Mouse (Mus musculus) embryonic fibroblast, embryonic 13.5 days (primary cell): Measurements from ENCODE around the gene Catsperd. TPM values are rescaled to one million over a fixed set of nuclear protein-coding genes. Genes with fewer than 3 reads are reported as not detected.
"Not testable (repeated sequence)": the region's sequence is repeated elsewhere in the genome, so short reads cannot be mapped to it uniquely, and the experiment has no call there.

Experiments used
- H3K27ac ChIP-seq: 2 replicates; pipeline ENCODE4 v1.5.1; 2012; ENCODE audit warnings: low read length, control low read depth, inconsistent platforms; ENCODE audit not compliant: insufficient read depth
- H3K4me1 ChIP-seq: 2 replicates; pipeline ENCODE4 v1.6.1; 2011; ENCODE audit warnings: low read length; ENCODE audit not compliant: control insufficient read depth, insufficient read depth
- H3K4me3 ChIP-seq: 2 replicates; pipeline ENCODE4 v1.5.1; 2011; ENCODE audit warnings: mild to moderate bottlenecking, control low read depth, low read length; ENCODE audit not compliant: insufficient read depth
- CTCF ChIP-seq: IDR thresholded peaks from 2 replicates; pipeline ENCODE4 v1.5.1; 2011; ENCODE audit warnings: mild to moderate bottlenecking, control low read depth, low read length, moderate library complexity, borderline replicate concordance; ENCODE audit not compliant: insufficient read depth
- POLR2A ChIP-seq: IDR thresholded peaks from 2 replicates; pipeline ENCODE4 v1.6.1; 2011; ENCODE audit warnings: low read depth, mild to moderate bottlenecking, control low read depth, low read length, moderate library complexity
- polyA plus RNA-seq: library from polyadenylated mRNA; stranded (reverse); fragments of >200 nt; gene quantifications from 2 replicates; pipeline ENCODE4 v1.2.4, GENCODE M21; 2011; ENCODE audit warnings: low read depth; ENCODE audit not compliant: missing spikeins, insufficient read length

The Catsperd gene
- polyA plus RNA-seq, 1 experiment = 0.56 TPM

GRCm38 (mm10) chr17:56625495-56625894 is 2.4 kb upstream of the Catsperd start:
- peak; percentile 37; the same call in 1 of the 2 replicates for TF ChIP-seq POLR2A
- TF ChIP-seq CTCF = no peak
- H3K27ac ChIP-seq = peak overlapping the region; percentile 87
- H3K4me1 ChIP-seq = 0 out of 2 replicates have a peak, but pooled peaks cover 8% of the 10 kb centered on the region
- peak overlapping the region; percentile 98 for H3K4me3 ChIP-seq

DNA sequence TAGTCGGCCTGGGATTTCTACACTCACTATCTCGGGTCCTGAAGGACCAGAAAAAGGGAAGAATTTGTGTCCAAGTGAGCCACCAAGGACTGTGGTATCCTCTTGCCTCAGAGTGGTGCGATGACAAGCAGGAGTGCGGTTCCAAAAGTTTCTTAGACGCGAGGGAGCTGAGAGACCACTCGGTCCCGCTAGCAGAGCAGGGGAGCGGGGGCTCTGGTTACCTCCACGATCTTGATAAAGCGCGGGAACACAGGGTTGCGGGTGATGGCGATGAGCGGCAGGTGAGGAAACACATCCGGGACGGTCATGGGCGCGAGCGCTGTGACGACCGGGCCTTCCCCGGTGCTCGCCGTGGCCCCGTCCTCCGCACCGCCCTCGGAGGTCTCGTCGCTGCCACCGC is 1.7 kb upstream of the Catsperd start:
- TF ChIP-seq CTCF (no peak), POLR2A (peak; percentile 31)
- peak overlapping the region; percentile 87 for H3K27ac ChIP-seq
- 0 out of 2 replicates have a peak, but pooled peaks cover 8% of the 10 kb centered on the region for H3K4me1 ChIP-seq
- peak overlapping the region; percentile 98 for H3K4me3 ChIP-seq

GRCm38 (mm10) chr17:56626754-56627470 is 1.0 kb upstream of the Catsperd start, which contains the start of gene Lonp1:
Gene Lonp1, minus strand, starts transcription at chr17:56626887.
- Histone ChIP-seq H3K4me1 (0 out of 2 replicates have a peak, but pooled peaks cover 8% of the 10 kb centered on the region), H3K27ac (peak within 1 kb of the TSS; percentile 87), H3K4me3 (peak within 1 kb of the TSS; percentile 98)
- TF ChIP-seq CTCF (no peak), POLR2A (peak; percentile 88)

GRCm38 (mm10) chr17:56629800-56630781 is 2.1 kb downstream of the Catsperd start:
- H3K4me1 ChIP-seq, H3K4me3 ChIP-seq, H3K27ac ChIP-seq: not testable (repeated sequence)

GRCm38 (mm10) chr17:56631807-56632206 is 3.9 kb downstream of the Catsperd start:
- no peak for TF ChIP-seq POLR2A
- TF ChIP-seq CTCF = no peak
- Histone ChIP-seq H3K4me3 (no peak overlapping the region), H3K4me1 (0 out of 2 replicates have a peak, but pooled peaks cover 6% of the 10 kb centered on the region), H3K27ac (no peak overlapping the region)

DNA sequence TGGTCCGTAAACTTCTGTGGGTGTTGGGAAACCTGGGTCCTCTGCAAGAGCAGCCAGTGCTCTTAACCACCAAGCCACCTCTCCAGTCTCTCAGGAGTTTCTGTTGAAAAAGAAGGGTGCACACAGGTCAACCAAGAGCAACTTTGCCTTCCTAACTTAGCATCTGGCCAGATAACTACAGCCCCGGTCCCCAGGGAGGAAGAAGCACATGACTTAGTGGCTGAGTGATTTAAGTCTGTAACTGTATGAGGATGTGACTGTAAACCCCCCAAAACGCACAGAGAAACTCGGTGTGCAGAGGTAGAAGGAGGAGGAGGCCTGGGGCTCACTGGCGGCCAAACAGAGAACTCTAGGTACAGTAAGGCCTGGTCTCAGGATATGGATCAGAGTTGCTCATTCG is 6.1 kb downstream of the Catsperd start:
- Histone ChIP-seq H3K4me1 (no peaks in the 10 kb centered on the region), H3K27ac (no peak overlapping the region), H3K4me3 (no peak overlapping the region)
- TF ChIP-seq CTCF = no peak
- no peak for TF ChIP-seq POLR2A

- H3K27ac ChIP-seq = no peak overlapping the region
Observed at GRCm38 (mm10) chr17:56643237-56643636, 15.3 kb downstream of the Catsperd start.

DNA sequence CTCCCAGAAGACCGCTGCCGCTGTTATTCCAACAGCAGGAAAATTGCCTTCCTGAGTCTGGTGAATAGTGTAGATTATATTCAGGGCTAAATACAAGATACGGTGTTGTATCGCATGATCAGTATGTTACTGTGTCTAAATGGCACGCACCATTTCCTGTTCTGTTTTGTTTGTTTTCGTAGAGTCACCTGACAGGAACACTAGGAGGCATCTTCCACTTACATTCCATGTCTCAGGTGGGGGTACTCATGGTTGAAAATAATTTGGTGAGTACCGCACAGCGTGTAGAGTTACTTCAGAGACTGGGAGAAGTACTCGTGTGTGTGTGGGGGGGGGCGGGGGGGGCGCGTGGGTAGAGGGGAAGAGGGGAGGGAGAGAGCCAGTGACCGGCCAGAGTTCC is 19.6 kb downstream of the Catsperd start:
- Histone ChIP-seq H3K4me3 (no peak overlapping the region), H3K4me1 (no peaks in the 10 kb centered on the region), H3K27ac (no peak overlapping the region)
- TF ChIP-seq CTCF (no peak), POLR2A (no peak)

More at GRCm38 (mm10) chr17:56643237-56643636, 15.3 kb downstream of the Catsperd start:
- TF ChIP-seq CTCF = no peak
- TF ChIP-seq POLR2A = no peak
- Histone ChIP-seq H3K4me3 (no peak overlapping the region), H3K4me1 (0 out of 2 replicates have a peak, but pooled peaks cover 3% of the 10 kb centered on the region)

DNA sequence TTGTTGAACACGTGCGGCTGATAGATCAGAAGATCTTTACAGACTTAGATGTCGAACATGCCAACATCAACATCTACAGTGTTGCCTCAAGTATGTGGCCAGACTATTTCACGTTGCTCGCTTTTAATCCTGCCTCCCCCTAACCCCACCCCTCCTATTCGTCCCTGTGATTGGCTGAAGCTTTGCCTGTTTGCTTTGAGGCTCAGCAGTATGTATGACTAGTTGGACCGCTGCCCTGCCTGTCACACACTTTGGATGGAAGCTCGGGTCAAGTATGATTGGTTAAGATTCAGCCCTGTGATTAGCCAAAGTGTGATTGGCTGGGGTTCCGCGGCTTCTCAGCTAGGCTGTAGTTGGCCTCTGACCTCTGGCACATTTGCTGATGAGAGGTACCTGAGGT is 23.9 kb downstream of the Catsperd start:
- H3K4me3 ChIP-seq = no peak overlapping the region
- no peak overlapping the region for H3K27ac ChIP-seq
- TF ChIP-seq POLR2A (no peak), CTCF (no peak)
- H3K4me1 ChIP-seq = no peaks in the 10 kb centered on the region

DNA sequence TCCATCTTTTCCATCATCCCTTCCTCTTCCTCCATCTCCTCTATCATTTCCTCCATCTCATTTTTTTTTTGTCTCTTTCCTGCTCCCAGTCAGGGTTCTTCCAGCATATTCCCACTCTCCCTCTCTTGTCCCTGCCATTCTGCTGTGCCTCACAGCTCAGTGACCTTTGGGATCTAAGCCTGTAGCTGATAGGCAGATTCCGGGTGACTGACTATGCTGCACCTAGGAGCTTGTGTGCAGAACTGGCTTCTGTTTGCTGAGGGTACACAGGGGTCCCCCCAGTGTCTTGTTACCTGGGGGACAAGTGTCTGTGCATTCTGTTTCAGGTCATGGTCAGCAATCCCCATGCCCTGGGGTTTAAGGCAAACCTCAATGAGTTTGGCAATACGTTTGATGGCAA is 26.8 kb downstream of the Catsperd start:
- no peaks in the 10 kb centered on the region for H3K4me1 ChIP-seq
- H3K4me3 ChIP-seq = no peak overlapping the region
- TF ChIP-seq CTCF (no peak), POLR2A (no peak)
- H3K27ac ChIP-seq = no peak overlapping the region
